Mouse (Mus musculus) hindbrain, embryonic 15.5 days (tissue): ENCODE measurements around the gene Ptgr1. TPM values are rescaled to one million over a fixed set of nuclear protein-coding genes. Genes with fewer than 3 reads are reported as not detected.

ENCODE experiments used
- ATAC-seq: fragments of 200-750 bp; cut with Nextera tagmentation; 2 replicates; pipeline ENCODE4 v1.8.0; 2017; ENCODE audit warnings: low read depth, moderate number of reproducible peaks, moderate TSS enrichment; ENCODE audit not compliant: low FRiP score
- H3K27ac ChIP-seq: fragments of 300-500 bp; sonication (generic); replicated peaks from 2 replicates; pipeline ENCODE4 v1.5.1; 2015; ENCODE audit warnings: mild to moderate bottlenecking, inconsistent platforms
- H3K27me3 ChIP-seq: fragments of 300-500 bp; sonication (generic); 2 replicates; pipeline ENCODE4 v1.6.1; 2015; ENCODE audit warnings: control low read depth, inconsistent platforms
- H3K36me3 ChIP-seq: fragments of 300-500 bp; sonication (generic); 2 replicates; pipeline ENCODE4 v1.6.1; 2015; ENCODE audit warnings: control low read depth, inconsistent platforms
- H3K4me1 ChIP-seq: fragments of 300-500 bp; sonication (generic); replicated peaks from 2 replicates; pipeline ENCODE4 v1.6.1; 2015; ENCODE audit warnings: control low read depth, inconsistent platforms
- H3K4me2 ChIP-seq: fragments of 300-500 bp; sonication (generic); 2 replicates; pipeline ENCODE4 v1.6.1; 2015; ENCODE audit warnings: moderate library complexity, mild to moderate bottlenecking, inconsistent platforms
- H3K4me3 ChIP-seq: fragments of 300-500 bp; sonication (generic); 2 replicates; pipeline ENCODE4 v1.5.1; 2015; ENCODE audit warnings: mild to moderate bottlenecking, inconsistent platforms
- H3K9ac ChIP-seq: fragments of 300-500 bp; sonication (generic); 2 replicates; pipeline ENCODE4 v1.6.1; 2015; ENCODE audit warnings: inconsistent platforms
- H3K9me3 ChIP-seq: fragments of 300-500 bp; sonication (generic); 2 replicates; pipeline ENCODE4 v1.6.1; 2016; ENCODE audit warnings: control low read depth, inconsistent platforms
- WGBS: fragments of 180-500 bp; shearing (Covaris S2); methylation state at CpG from one replicate; pipeline ENCODE4 v1.1.7; 2015; 5-methylcytosine and 5-hydroxymethylcytosine counted together
- polyA plus RNA-seq: library from polyadenylated mRNA; unstranded; fragments of >200 nt; fragmentation: Nextera tagmentation; extraction: Ambion mirVana; gene quantifications from 2 replicates; pipeline ENCODE4 v1.2.1, GENCODE M21; 2015

Gene Ptgr1
- 5.2 and 5.7 TPM in 2 replicates for polyA plus RNA-seq

- H3K27me3 ChIP-seq, result no peaks in the 10 kb centered on the region
- peak within 1 kb of the TSS; percentile 45 for H3K9ac ChIP-seq
- WGBS, result 1% methylated on average over 28 of the region's 28 CpGs
- H3K4me1 ChIP-seq, result no peaks in the 10 kb centered on the region; the same call in 1 of the 2 replicates
- peak within 1 kb of the TSS; percentile 46 for H3K4me3 ChIP-seq
- no peaks in the 10 kb centered on the region for H3K9me3 ChIP-seq
- H3K27ac ChIP-seq, result no peak within 1 kb of the TSS
- no peaks in the 10 kb centered on the region for H3K36me3 ChIP-seq
- peak; percentile 64 for ATAC-seq
- H3K4me2 ChIP-seq, result peak within 1 kb of the TSS; percentile 96
Measured at GRCm38 (mm10) chr4:58986540-58987190, at the start of gene Ptgr1. Gene Ptgr1 (minus strand): TSS chr4:58987119.

GRCm38 (mm10) chr4:59035786-59036350 is 48.9 kb upstream of the Ptgr1 start:
- peak overlapping the region; percentile 89 for H3K9ac ChIP-seq
- no peaks in the 10 kb centered on the region for H3K9me3 ChIP-seq
- H3K4me2 ChIP-seq, result peak overlapping the region; percentile 58
- H3K27ac ChIP-seq, result peak overlapping the region; percentile 94
- peak; percentile 36 for ATAC-seq
- peaks cover 13% of the 10 kb centered on the region for H3K4me1 ChIP-seq
- peaks cover 21% of the 10 kb centered on the region for H3K36me3 ChIP-seq
- H3K27me3 ChIP-seq, result no peaks in the 10 kb centered on the region
- H3K4me3 ChIP-seq, result peak overlapping the region; percentile 73
- WGBS, result 54% methylated on average over 18 of the region's 18 CpGs

GRCm38 (mm10) chr4:59034918-59035785 is 48.2 kb upstream of the Ptgr1 start, which contains the start of gene Gng10:
Gene Gng10 (plus strand): TSS chr4:59035088.
- Histone ChIP-seq H3K4me2 (peak within 1 kb of the TSS; percentile 58), H3K27ac (peak within 1 kb of the TSS; percentile 94), H3K9me3 (no peaks in the 10 kb centered on the region), H3K9ac (peak within 1 kb of the TSS; percentile 89), H3K4me3 (peak within 1 kb of the TSS; percentile 73), H3K27me3 (no peaks in the 10 kb centered on the region), H3K36me3 (peaks cover 14% of the 10 kb centered on the region), H3K4me1 (peaks cover 13% of the 10 kb centered on the region)
- peak; percentile 91 for ATAC-seq
- 17% methylated on average over 76 of the region's 76 CpGs for WGBS

- Histone ChIP-seq H3K4me2 (peak overlapping the region; percentile 58), H3K27ac (peak overlapping the region; percentile 94), H3K4me3 (peak overlapping the region; percentile 73), H3K36me3 (peaks cover 7% of the 10 kb centered on the region; the same call in 1 of the 2 replicates), H3K27me3 (no peaks in the 10 kb centered on the region), H3K4me1 (peaks cover 13% of the 10 kb centered on the region), H3K9ac (peak overlapping the region; percentile 89), H3K9me3 (no peaks in the 10 kb centered on the region)
- ATAC-seq, result peak; percentile 28; the same call in 1 of the 2 replicates
- 77% methylated on average over 10 of the region's 10 CpGs for WGBS
Measured at GRCm38 (mm10) chr4:59034325-59034917, 47.5 kb upstream of the Ptgr1 start.

- WGBS, result 92% methylated on average over 2 of the region's 2 CpGs
- ATAC-seq, result no peak
- H3K9ac ChIP-seq, result no peak overlapping the region
Measured at GRCm38 (mm10) chr4:59016922-59017321, 30.0 kb upstream of the Ptgr1 start.

GRCm38 (mm10) chr4:59015181-59015580 is 28.3 kb upstream of the Ptgr1 start:
- Histone ChIP-seq H3K27ac (no peak overlapping the region), H3K4me3 (no peak overlapping the region), H3K4me2 (no peak overlapping the region), H3K27me3 (no peaks in the 10 kb centered on the region), H3K9me3 (no peaks in the 10 kb centered on the region), H3K9ac (no peak overlapping the region), H3K4me1 (no peaks in the 10 kb centered on the region), H3K36me3 (peaks cover 20% of the 10 kb centered on the region)
- WGBS, result 91% methylated on average over 3 of the region's 3 CpGs
- ATAC-seq, result no peak

More at GRCm38 (mm10) chr4:59016922-59017321, 30.0 kb upstream of the Ptgr1 start:
- Histone ChIP-seq H3K36me3 (peaks cover 26% of the 10 kb centered on the region), H3K9me3 (no peaks in the 10 kb centered on the region), H3K27me3 (no peaks in the 10 kb centered on the region), H3K4me3 (no peak overlapping the region), H3K4me2 (no peak overlapping the region), H3K27ac (no peak overlapping the region), H3K4me1 (no peaks in the 10 kb centered on the region)

- Histone ChIP-seq H3K27me3 (no peaks in the 10 kb centered on the region), H3K36me3 (no peaks in the 10 kb centered on the region), H3K9me3 (no peaks in the 10 kb centered on the region), H3K4me3 (no peak overlapping the region), H3K4me2 (no peak overlapping the region), H3K27ac (no peak overlapping the region), H3K4me1 (no peaks in the 10 kb centered on the region; the same call in 1 of the 2 replicates), H3K9ac (no peak overlapping the region)
- WGBS, result 94% methylated on average over 3 of the region's 3 CpGs
- ATAC-seq, result no peak; the same call in 1 of the 2 replicates
Measured at GRCm38 (mm10) chr4:59011446-59011845, 24.5 kb upstream of the Ptgr1 start.

GRCm38 (mm10) chr4:59009696-59010095 is 22.8 kb upstream of the Ptgr1 start:
- H3K4me3 ChIP-seq, result no peak overlapping the region
- H3K36me3 ChIP-seq, result no peaks in the 10 kb centered on the region
- no peaks in the 10 kb centered on the region for H3K9me3 ChIP-seq
- H3K27ac ChIP-seq, result no peak overlapping the region
- H3K27me3 ChIP-seq, result no peaks in the 10 kb centered on the region
- no peak overlapping the region for H3K4me2 ChIP-seq
- 65% methylated on average over 4 of the region's 4 CpGs for WGBS
- ATAC-seq, result no peak
- no peak overlapping the region for H3K9ac ChIP-seq
- peaks cover 12% of the 10 kb centered on the region for H3K4me1 ChIP-seq

GRCm38 (mm10) chr4:59009186-59009585 is 22.3 kb upstream of the Ptgr1 start:
- H3K4me1 ChIP-seq, result peaks cover 17% of the 10 kb centered on the region
- no peak overlapping the region for H3K27ac ChIP-seq
- H3K4me2 ChIP-seq, result no peak overlapping the region
- H3K4me3 ChIP-seq, result no peak overlapping the region
- no peak overlapping the region for H3K9ac ChIP-seq
- no peak for ATAC-seq
- no peaks in the 10 kb centered on the region for H3K27me3 ChIP-seq
- no peaks in the 10 kb centered on the region for H3K9me3 ChIP-seq
- no peaks in the 10 kb centered on the region for H3K36me3 ChIP-seq
- 97% methylated on average over 7 of the region's 7 CpGs for WGBS

GRCm38 (mm10) chr4:59007974-59008373 is 21.1 kb upstream of the Ptgr1 start:
- 88% methylated on average over 5 of the region's 5 CpGs for WGBS

GRCm38 (mm10) chr4:59007016-59007415 is 20.1 kb upstream of the Ptgr1 start:
- Histone ChIP-seq H3K9me3 (no peaks in the 10 kb centered on the region), H3K9ac (no peak overlapping the region), H3K36me3 (no peaks in the 10 kb centered on the region), H3K4me3 (no peak overlapping the region), H3K27me3 (no peaks in the 10 kb centered on the region), H3K27ac (no peak overlapping the region), H3K4me2 (no peak overlapping the region), H3K4me1 (peaks cover 27% of the 10 kb centered on the region)
- 80% methylated on average over 6 of the region's 6 CpGs for WGBS
- ATAC-seq, result no peak

More at GRCm38 (mm10) chr4:59007974-59008373, 21.1 kb upstream of the Ptgr1 start:
- H3K4me2 ChIP-seq, result no peak overlapping the region
- H3K27me3 ChIP-seq, result no peaks in the 10 kb centered on the region
- H3K27ac ChIP-seq, result no peak overlapping the region
- no peaks in the 10 kb centered on the region for H3K36me3 ChIP-seq
- ATAC-seq, result no peak
- H3K9ac ChIP-seq, result no peak overlapping the region
- H3K9me3 ChIP-seq, result no peaks in the 10 kb centered on the region
- peaks cover 24% of the 10 kb centered on the region for H3K4me1 ChIP-seq
- no peak overlapping the region for H3K4me3 ChIP-seq
